Comparison of ENCODE assay signal across 21 mouse cellular contexts in the genomic region with DNA sequence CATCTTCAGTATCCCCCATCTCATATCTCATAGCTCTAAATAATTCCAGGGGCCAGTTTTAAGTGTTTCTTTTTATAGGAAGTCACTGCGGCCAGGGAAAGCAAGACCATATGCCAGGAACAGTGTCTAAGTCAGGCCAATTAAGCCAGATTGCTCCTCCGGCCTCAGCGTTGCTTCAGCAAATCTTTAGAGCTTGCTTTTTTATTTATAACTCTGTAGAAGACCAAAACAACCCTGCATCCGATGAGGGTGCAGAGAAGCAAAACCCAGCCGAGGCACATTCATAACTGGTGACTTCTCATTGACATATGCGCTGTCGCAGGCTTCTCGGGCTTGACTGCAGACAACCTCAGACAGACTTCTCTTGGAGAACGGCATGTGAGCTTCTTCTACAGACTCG.
DNase-seq lines count a peak whose midpoint lies in the region; ATAC-seq and TF ChIP-seq lines count a peak whose summit lies in the region.
"Had no signal": no experiment of that assay in that cellular context is flagged by ENCODE, and none has a peak within 500 bp of the region (broad histone marks: within the 10 kb centered on the region; RNA-seq: fewer than 3 reads in every experiment).

No protein-coding gene starts in this region.

- H3K9ac ChIP-seq in heart, embryonic 13.5 days = no peak overlapping the region
- no peak overlapping the region for H3K9ac ChIP-seq in heart, embryonic 11.5 days (ENCODE audit: low read depth, low read length)
- H3K9ac ChIP-seq in heart, embryonic 16.5 days (ENCODE audit: low read length) = no peak overlapping the region
- no peak overlapping the region for H3K9ac ChIP-seq in forebrain, embryonic 14.5 days (ENCODE audit: low read length)
- H3K9ac ChIP-seq: midbrain, embryonic 12.5 days; neural tube, embryonic 15.5 days had no signal

- H3K4me2 ChIP-seq in heart, embryonic 13.5 days = peak overlapping the region; percentile 33
- H3K4me2 ChIP-seq in heart, embryonic 11.5 days = no peak overlapping the region
- H3K4me2 ChIP-seq in heart, embryonic 16.5 days (ENCODE audit: low read depth, low read length) = peak overlapping the region; percentile 43
- no peak overlapping the region for H3K4me2 ChIP-seq in forebrain, embryonic 14.5 days (ENCODE audit: low read length)
- H3K4me2 ChIP-seq: midbrain, embryonic 12.5 days; neural tube, embryonic 15.5 days had no signal

- TF ChIP-seq POLR2A in cerebellum, adult 2 months (IDR thresholded peaks at IDR 0.05; ENCODE audit: borderline replicate concordance, insufficient read depth, low read length) = no peak

- H3K27me3 ChIP-seq in heart, embryonic 13.5 days (replicated peaks) = no peaks in the 10 kb centered on the region
- no peaks in the 10 kb centered on the region for H3K27me3 ChIP-seq in heart, embryonic 11.5 days (ENCODE audit: control insufficient read depth, insufficient read depth, low read length)
- H3K27me3 ChIP-seq in cerebellum, adult 2 months (ENCODE audit: control insufficient read depth, insufficient read depth, low read length) = no peaks in the 10 kb centered on the region
- no peaks in the 10 kb centered on the region for H3K27me3 ChIP-seq in heart, embryonic 16.5 days (ENCODE audit: control insufficient read depth, insufficient read depth, low read length)
- no peaks in the 10 kb centered on the region for H3K27me3 ChIP-seq in forebrain, embryonic 14.5 days (replicated peaks; ENCODE audit: control insufficient read depth, insufficient read depth, low read length)
- H3K27me3 ChIP-seq: midbrain, embryonic 12.5 days; neural tube, embryonic 15.5 days; Patski had no signal

- no peak overlapping the region for H3K4me3 ChIP-seq in heart, embryonic 13.5 days
- H3K4me3 ChIP-seq in heart, embryonic 11.5 days (ENCODE audit: low read depth, low read length) = no peak overlapping the region
- no peak overlapping the region for H3K4me3 ChIP-seq in cerebellum, adult 2 months (replicated peaks; ENCODE audit: insufficient read depth, low read depth, low read length)
- H3K4me3 ChIP-seq in heart, embryonic 16.5 days (ENCODE audit: low read length) = no peak overlapping the region
- no peak overlapping the region for H3K4me3 ChIP-seq in forebrain, embryonic 14.5 days (ENCODE audit: low read depth, low read length)
- H3K4me3 ChIP-seq: embryonic facial prominence, embryonic 10.5 days; erythroblast, embryonic 14.5 days; midbrain, embryonic 12.5 days; neural tube, embryonic 15.5 days had no signal

- H3K4me1 ChIP-seq in heart, embryonic 13.5 days = peaks cover 51% of the 10 kb centered on the region
- H3K4me1 ChIP-seq in heart, embryonic 11.5 days (ENCODE audit: control insufficient read depth, insufficient read depth, low read length) = peaks cover 6% of the 10 kb centered on the region
- peaks cover 10% of the 10 kb centered on the region for H3K4me1 ChIP-seq in cerebellum, adult 2 months (ENCODE audit: control insufficient read depth, insufficient read depth, low read length)
- peaks cover 26% of the 10 kb centered on the region for H3K4me1 ChIP-seq in heart, embryonic 16.5 days (ENCODE audit: control insufficient read depth, insufficient read depth, low read length)
- H3K4me1 ChIP-seq in forebrain, embryonic 14.5 days (ENCODE audit: control insufficient read depth, insufficient read depth, low read length) = peaks cover 4% of the 10 kb centered on the region; the same call in 1 of the 2 replicates
- H3K4me1 ChIP-seq: embryonic facial prominence, embryonic 10.5 days had no signal

- no peaks in the 10 kb centered on the region for H3K9me3 ChIP-seq in heart, embryonic 13.5 days
- H3K9me3 ChIP-seq in heart, embryonic 11.5 days (replicated peaks; ENCODE audit: control insufficient read depth, low read length) = no peaks in the 10 kb centered on the region
- H3K9me3 ChIP-seq in heart, embryonic 16.5 days (replicated peaks; ENCODE audit: control insufficient read depth, low read length) = no peaks in the 10 kb centered on the region
- H3K9me3 ChIP-seq in forebrain, embryonic 14.5 days (replicated peaks; ENCODE audit: control insufficient read depth, low read length) = no peaks in the 10 kb centered on the region
- H3K9me3 ChIP-seq: embryonic facial prominence, embryonic 10.5 days; midbrain, embryonic 12.5 days; neural tube, embryonic 15.5 days had no signal

- no peak for TF ChIP-seq CTCF in cerebellum, adult 2 months (IDR thresholded peaks at IDR 0.05; ENCODE audit: borderline replicate concordance, insufficient read depth, low read depth, low read length)

- ATAC-seq in heart, embryonic 13.5 days (ENCODE audit: extremely low read depth, insufficient number of reproducible peaks, low FRiP score, low TSS enrichment) = no peak
- no peak for ATAC-seq in heart, embryonic 11.5 days (replicated peaks; ENCODE audit: insufficient number of reproducible peaks, low FRiP score, low TSS enrichment)
- ATAC-seq in heart, embryonic 16.5 days (replicated peaks; ENCODE audit: extremely low read depth, insufficient read depth, low FRiP score) = no peak; the same call in 1 of the 2 replicates
- ATAC-seq in forebrain, embryonic 14.5 days = no peak
- ATAC-seq: inflammation-experienced regulatory T-cells, adult 6 months; Patski had no signal

- H3K36me3 ChIP-seq in heart, embryonic 13.5 days = no peaks in the 10 kb centered on the region
- no peaks in the 10 kb centered on the region for H3K36me3 ChIP-seq in heart, embryonic 11.5 days (ENCODE audit: control insufficient read depth, insufficient read depth, low read length)
- H3K36me3 ChIP-seq in heart, embryonic 16.5 days (ENCODE audit: control insufficient read depth, insufficient read depth) = no peaks in the 10 kb centered on the region
- no peaks in the 10 kb centered on the region for H3K36me3 ChIP-seq in forebrain, embryonic 14.5 days (ENCODE audit: control insufficient read depth, insufficient read depth, low read length)
- H3K36me3 ChIP-seq: embryonic facial prominence, embryonic 10.5 days; midbrain, embryonic 12.5 days; neural tube, embryonic 15.5 days had no signal

- H3K27ac ChIP-seq in heart, embryonic 13.5 days (replicated peaks) = peak overlapping the region; percentile 36; the same call in 1 of the 2 replicates
- H3K27ac ChIP-seq in heart, embryonic 11.5 days (ENCODE audit: low read depth, low read length) = no peak overlapping the region
- H3K27ac ChIP-seq in cerebellum, adult 2 months (ENCODE audit: insufficient read depth, low read length) = no peak overlapping the region; the same call in 1 of the 2 replicates
- peak overlapping the region; percentile 56; the same call in 1 of the 2 replicates for H3K27ac ChIP-seq in heart, embryonic 16.5 days (ENCODE audit: low read length)
- no peak overlapping the region for H3K27ac ChIP-seq in forebrain, embryonic 14.5 days (ENCODE audit: low read depth, low read length)
- H3K27ac ChIP-seq: embryonic facial prominence, embryonic 10.5 days; kidney, postnatal 0 days; macrophage; midbrain, embryonic 12.5 days; neural tube, embryonic 15.5 days; stomach, postnatal 0 days had no signal

- DNase-seq in gastrocnemius, adult 18-20 months (ENCODE audit: low spot score) = peak; percentile 47
- no peak for DNase-seq in gastrocnemius, postnatal 10 days
- DNase-seq in cerebellum, adult 2 months = peak; percentile 42 to 61
- DNase-seq in forebrain, embryonic 14.5 days (ENCODE audit: low spot score) = no peak
- DNase-seq: adrenal gland, postnatal 36 days; B cell, adult 2 months; lung, adult 18-20 months; spleen, adult 18-20 months; thymus, postnatal 25 days had no signal

- 52% methylated on average over 10 of the region's 10 CpGs for WGBS in heart, embryonic 13.5 days
- whole genome bisulfite sequencing in heart, embryonic 11.5 days (ENCODE audit: insufficient replicate concordance) = 66% methylated on average over 10 of the region's 10 CpGs
- WGBS in cerebellum, adult 2 months = 16% methylated on average over 10 of the region's 10 CpGs
- 47% methylated on average over 10 of the region's 10 CpGs for WGBS in heart, embryonic 16.5 days
- WGBS in forebrain, embryonic 14.5 days = 88% methylated on average over 10 of the region's 10 CpGs

Comparison
In these comparisons a context has a peak if more than half of its experiments do, and no peak if none do; other contexts are left out.
1. DNase-seq: peak in gastrocnemius, adult 18-20 months (single experiment) and cerebellum, adult 2 months (2 of 2); none in gastrocnemius, postnatal 10 days (single experiment) and forebrain, embryonic 14.5 days (single experiment).
2. H3K27ac ChIP-seq: peak in heart, embryonic 13.5 days (single experiment) and heart, embryonic 16.5 days (single experiment); none in heart, embryonic 11.5 days (single experiment), cerebellum, adult 2 months (single experiment) and forebrain, embryonic 14.5 days (single experiment).
3. H3K4me2 ChIP-seq: peak in heart, embryonic 13.5 days (single experiment) and heart, embryonic 16.5 days (single experiment); none in heart, embryonic 11.5 days (single experiment) and forebrain, embryonic 14.5 days (single experiment).